Comparison of ENCODE assay signal across 18 mouse cellular contexts in genomic region chr1:89666154-89666553, GRCm38 (mm10).
"Had no signal": no experiment of that assay in that cellular context is flagged by ENCODE, and none has a peak within 500 bp of the region (broad histone marks: within the 10 kb centered on the region; RNA-seq: fewer than 3 reads in every experiment).

No protein-coding gene starts in this region.

- H3K9ac ChIP-seq: lung, embryonic 14.5 days; midbrain, embryonic 12.5 days; neural tube, embryonic 13.5 days; neural tube, embryonic 15.5 days; stomach, embryonic 15.5 days had no signal

- H3K27me3 ChIP-seq: midbrain, embryonic 12.5 days; neural tube, embryonic 13.5 days; neural tube, embryonic 15.5 days; stomach, embryonic 15.5 days had no signal

- H3K4me1 ChIP-seq: stomach, embryonic 15.5 days had no signal

- DNase-seq: lung, adult 18-20 months; lung, embryonic 14.5 days; lung, postnatal 10 days; lung, postnatal 4 days; midbrain, embryonic 14.5 days; retina, postnatal 1 day; right cerebral cortex, adult 18-20 months; thymus, adult 2 months; thymus, postnatal 25 days; thymus, postnatal 4 days had no signal

- ATAC-seq: midbrain, embryonic 16.5 days had no signal

- H3K9me3 ChIP-seq: midbrain, embryonic 10.5 days; midbrain, embryonic 12.5 days; neural tube, embryonic 13.5 days; neural tube, embryonic 15.5 days; stomach, embryonic 15.5 days had no signal

- H3K27ac ChIP-seq: midbrain, embryonic 10.5 days; midbrain, embryonic 12.5 days; neural tube, embryonic 13.5 days; neural tube, embryonic 15.5 days; stomach, embryonic 15.5 days; stomach, postnatal 0 days had no signal

- H3K4me3 ChIP-seq: midbrain, embryonic 10.5 days; midbrain, embryonic 12.5 days; myocyte; neural tube, embryonic 13.5 days; neural tube, embryonic 15.5 days; stomach, embryonic 15.5 days had no signal

- H3K4me2 ChIP-seq: lung, embryonic 14.5 days; midbrain, embryonic 12.5 days; neural tube, embryonic 13.5 days; neural tube, embryonic 15.5 days; stomach, embryonic 15.5 days had no signal
